Mouse (Mus musculus) layer of hippocampus, adult 11-12 months (tissue): ENCODE measurements at regions not wholly inside any gene's neighbourhood (a gene's known extent, or its start where the extent isn't known, plus 50 kb on each side); places are given as distances from the start of the nearest gene placed in this dataset.

Experiments
- DNase-seq: peaks from one replicate; pipeline ENCODE4 v3.0.0; 2022; ENCODE audit warnings: low spot score

GRCm38 (mm10) chr13:105377038-105377437 lies 66.4 kb upstream of the Htr1a start:
- peak; percentile 79 for DNase-seq

- no peak for DNase-seq
These were observed 64.9 kb upstream of the Htr1a start for GRCm38 (mm10) chr13:105378587-105378986.

- no peak for DNase-seq
These were observed 56.2 kb upstream of the Htr1a start for GRCm38 (mm10) chr13:105387016-105387772.
